Mouse (Mus musculus) spleen, adult 2 months (tissue): ENCODE data around the gene Hormad1.

Experiments
- CTCF ChIP-seq: fragments of 200-500 bp; IDR thresholded peaks from 2 replicates; pipeline ENCODE4 v1.5.1; 2011; ENCODE audit warnings: mild to moderate bottlenecking, inconsistent platforms; ENCODE audit not compliant: insufficient read depth, insufficient read length, insufficient replicate concordance; ENCODE audit errors: extremely low read depth
- POLR2A ChIP-seq: fragments of 200-500 bp; IDR thresholded peaks from 2 replicates; pipeline ENCODE4 v1.6.1; 2011; ENCODE audit warnings: low read depth, low read length, inconsistent platforms

DNA sequence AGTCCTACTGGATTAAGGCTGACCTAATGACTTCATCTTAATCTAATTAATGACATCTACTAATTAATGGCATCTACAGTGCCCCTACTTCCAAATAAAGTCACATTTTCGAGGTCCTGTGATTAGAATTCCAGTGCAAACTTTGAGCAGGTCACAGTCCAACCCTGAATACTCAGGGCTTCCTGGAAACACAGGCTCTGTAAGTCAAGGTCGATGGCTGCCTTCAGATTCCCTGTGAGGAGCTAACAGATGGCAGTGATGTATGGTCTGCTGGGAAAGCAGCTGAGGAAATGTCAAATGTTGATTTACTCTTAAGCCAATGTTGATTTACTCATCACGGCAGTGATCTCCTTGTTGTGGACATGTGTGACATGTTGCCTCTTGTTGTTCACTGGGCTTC lies 5.5 kb upstream of the Hormad1 start:
- no peak for TF ChIP-seq CTCF
- TF ChIP-seq POLR2A, result no peak
